Mouse (Mus musculus) liver, postnatal 0 days (tissue): Measurements from ENCODE around the gene Mecr.

ENCODE experiments used
- CTCF ChIP-seq: sonication (generic); IDR thresholded peaks from 2 replicates; pipeline ENCODE4 v1.5.1; 2016; ENCODE audit warnings: antibody characterized with exemption, low read depth
- EP300 ChIP-seq: IDR thresholded peaks from 2 replicates; pipeline ENCODE4 v1.6.1; 2016; ENCODE audit warnings: antibody characterized with exemption, low read depth, mild to moderate bottlenecking

- peak; percentile 88 for TF ChIP-seq CTCF
- TF ChIP-seq EP300: no peak
Observed at GRCm38 (mm10) chr4:131825830-131826229, 17.4 kb upstream of the Mecr start.
